Mouse (Mus musculus): Measurements from ENCODE around the gene Kng1. TPM values are rescaled to one million over a fixed set of nuclear protein-coding genes. Genes with fewer than 3 reads are reported as not detected.

The Kng1 gene
- total RNA-seq, 1 experiment from 2014 or later = not detected

DNA sequence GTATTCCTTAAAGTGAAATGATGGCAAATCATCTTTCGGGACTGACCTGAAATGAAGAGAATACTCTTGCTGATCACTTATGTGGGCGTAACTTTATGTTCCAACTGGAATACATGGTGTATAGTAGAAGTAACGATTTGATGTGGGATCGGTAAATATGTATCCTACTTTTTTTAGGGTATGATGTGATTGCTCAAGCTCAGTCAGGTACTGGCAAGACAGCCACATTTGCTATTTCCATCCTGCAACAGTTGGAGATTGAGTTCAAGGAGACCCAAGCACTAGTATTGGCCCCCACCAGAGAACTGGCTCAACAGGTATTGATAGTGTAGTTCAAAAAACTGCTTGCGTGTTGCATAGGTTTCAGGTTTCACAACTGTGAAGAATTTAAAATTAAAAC, 51.3 kb downstream of the Kng1 start:
- no peak for ATAC-seq (replicated peaks; ENCODE audit: insufficient number of reproducible peaks, low FRiP score, low TSS enrichment, poor library complexity, severe bottlenecking)

- no peak for ATAC-seq (replicated peaks; ENCODE audit: insufficient number of reproducible peaks, low FRiP score, low TSS enrichment, poor library complexity, severe bottlenecking)
These were observed 52.0 kb downstream of the Kng1 start for GRCm38 (mm10) chr16:23109350-23110280.

- no peak for ATAC-seq (replicated peaks; ENCODE audit: insufficient number of reproducible peaks, low FRiP score, low TSS enrichment, poor library complexity, severe bottlenecking)
These were observed 54.7 kb downstream of the Kng1 start for GRCm38 (mm10) chr16:23112348-23112747.

GRCm38 (mm10) chr16:23112861-23113435, 55.3 kb downstream of the Kng1 start:
- ATAC-seq (replicated peaks; ENCODE audit: insufficient number of reproducible peaks, low FRiP score, low TSS enrichment, poor library complexity, severe bottlenecking) = no peak

DNA sequence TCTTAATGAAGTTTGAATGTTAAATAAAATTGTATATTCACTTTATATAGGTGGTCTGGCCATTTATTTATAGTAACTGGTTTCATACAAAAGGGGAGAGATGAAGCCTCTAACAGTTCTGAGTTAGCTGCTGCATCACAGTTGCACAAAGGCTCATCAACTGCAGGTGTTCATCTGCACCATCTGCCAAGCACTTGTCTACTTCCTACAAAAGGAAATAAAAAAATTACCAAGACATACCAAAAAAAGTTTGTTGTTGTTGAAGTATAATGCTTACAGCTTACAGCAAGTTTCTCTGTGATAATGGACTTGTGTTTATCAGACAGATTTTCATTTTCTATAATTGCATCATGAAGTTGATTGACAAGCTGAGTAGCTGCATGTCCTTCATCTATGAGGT, 56.2 kb downstream of the Kng1 start:
- no peak for ATAC-seq (replicated peaks; ENCODE audit: insufficient number of reproducible peaks, low FRiP score, low TSS enrichment, poor library complexity, severe bottlenecking)

- no peak for ATAC-seq (replicated peaks; ENCODE audit: insufficient number of reproducible peaks, low FRiP score, low TSS enrichment, poor library complexity, severe bottlenecking)
These were observed 56.9 kb downstream of the Kng1 start for GRCm38 (mm10) chr16:23114339-23115171.

- ATAC-seq (replicated peaks; ENCODE audit: insufficient number of reproducible peaks, low FRiP score, low TSS enrichment, poor library complexity, severe bottlenecking) = no peak
These were observed 57.8 kb downstream of the Kng1 start for GRCm38 (mm10) chr16:23115486-23115885.

- no peak for ATAC-seq (replicated peaks; ENCODE audit: insufficient number of reproducible peaks, low FRiP score, low TSS enrichment, poor library complexity, severe bottlenecking)
These were observed 59.5 kb downstream of the Kng1 start for GRCm38 (mm10) chr16:23117173-23117572.

- no peak for ATAC-seq (replicated peaks; ENCODE audit: insufficient number of reproducible peaks, low FRiP score, low TSS enrichment, poor library complexity, severe bottlenecking)
These were observed 64.8 kb downstream of the Kng1 start for GRCm38 (mm10) chr16:23122446-23122845.

- no peak for ATAC-seq (replicated peaks; ENCODE audit: insufficient number of reproducible peaks, low FRiP score, low TSS enrichment, poor library complexity, severe bottlenecking)
These were observed 65.4 kb downstream of the Kng1 start for GRCm38 (mm10) chr16:23123104-23123503.

- no peak for ATAC-seq (replicated peaks; ENCODE audit: insufficient number of reproducible peaks, low FRiP score, low TSS enrichment, poor library complexity, severe bottlenecking)
These were observed 66.7 kb downstream of the Kng1 start for GRCm38 (mm10) chr16:23124398-23124797.

DNA sequence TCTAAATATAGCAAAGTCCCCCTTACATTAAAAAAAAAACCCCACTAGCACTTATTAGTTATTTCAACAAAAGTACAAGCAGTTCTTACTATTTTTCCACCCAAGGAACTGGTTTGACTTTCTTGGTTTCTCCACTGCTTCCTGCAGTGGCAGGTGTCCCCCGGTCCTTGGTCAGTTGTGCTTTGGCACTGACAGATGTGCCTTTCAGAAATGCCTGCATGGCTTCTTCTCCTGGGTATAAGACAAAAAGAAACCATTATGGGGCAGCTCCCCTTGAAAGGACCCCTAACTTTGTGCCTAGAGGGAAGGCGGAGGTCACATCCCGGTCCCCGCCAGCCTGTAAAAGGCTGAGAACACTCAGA, 69.6 kb downstream of the Kng1 start:
- ATAC-seq (replicated peaks; ENCODE audit: insufficient number of reproducible peaks, low FRiP score, low TSS enrichment, poor library complexity, severe bottlenecking) = no peak

GRCm38 (mm10) chr16:23127673-23128375, 70.2 kb downstream of the Kng1 start, which contains the start of gene Rfc4:
Gene Rfc4, minus strand, starts transcription at chr16:23127737.
- peak; percentile 97 for ATAC-seq (replicated peaks; ENCODE audit: insufficient number of reproducible peaks, low FRiP score, low TSS enrichment, poor library complexity, severe bottlenecking)

- no peak for ATAC-seq (replicated peaks; ENCODE audit: insufficient number of reproducible peaks, low FRiP score, low TSS enrichment, poor library complexity, severe bottlenecking)
These were observed 72.6 kb downstream of the Kng1 start for GRCm38 (mm10) chr16:23130303-23130702.

Other genes with a start within 250 kb of the Kng1 start
- gene Crygs, start 246.3 kb upstream of the Kng1 start, total RNA-seq (2017) = not detected in 3 replicates
- gene Tbccd1, start 200.2 kb upstream of the Kng1 start, total RNA-seq (2017) = 9.0 to 21.8 TPM (median 12.8 TPM) in 3 replicates
- 181 to 198 TPM (median 183 TPM) in 3 replicates for gene Dnajb11, start 200.0 kb upstream of the Kng1 start, total RNA-seq (2017)
- gene Ahsg, start 166.6 kb upstream of the Kng1 start, total RNA-seq (2017) = not detected in 3 replicates
- gene Fetub, start 139.5 kb upstream of the Kng1 start, total RNA-seq (2017) = not detected in 3 replicates
- gene Hrg, start 106.8 kb upstream of the Kng1 start, total RNA-seq (2017) = not detected in 3 replicates
- not detected in 3 replicates for gene Kng2, start 28.4 kb upstream of the Kng1 start, total RNA-seq (2017)
- 1,626 to 2,036 TPM (median 1,817 TPM) in 3 replicates for gene Eif4a2, start 49.6 kb downstream of the Kng1 start, total RNA-seq (2017)
- 6.0 to 13.5 TPM (median 12.6 TPM) in 3 replicates for gene Rfc4, start 69.9 kb downstream of the Kng1 start, total RNA-seq (2017)
- not detected in 3 replicates for gene Adipoq, start 88.7 kb downstream of the Kng1 start, total RNA-seq (2017)
- 27.2 to 29.6 TPM (median 27.3 TPM) in 3 replicates for gene St6gal1, start 166.9 kb downstream of the Kng1 start, total RNA-seq (2017)